Mouse (Mus musculus) lung, adult 18-20 months (tissue): ENCODE data around the gene Tnip3.

Experiments
- DNase-seq, 2 experiments: peaks; one replicate each; pipeline ENCODE4 v3.0.0; 2022; ENCODE audit warnings: mixed read lengths in 2 of 2

Gene Tnip3

GRCm38 (mm10) chr6:65525192-65525591 lies at the start of gene Tnip3:
Gene Tnip3, plus strand, starts transcription at chr6:65525313.
- peak in 1 of 2 experiments; percentile 1 for DNase-seq

- no peak for DNase-seq
These were observed 26.3 kb upstream of the Tnip3 start for GRCm38 (mm10) chr6:65498786-65499185.

GRCm38 (mm10) chr6:65510051-65510669 lies 15.0 kb upstream of the Tnip3 start:
- peak; percentile 59 to 68 for DNase-seq

- DNase-seq = no peak
These were observed 11.3 kb upstream of the Tnip3 start for GRCm38 (mm10) chr6:65513813-65514212.

- DNase-seq = peak in 1 of 2 experiments; percentile 6
These were observed 8.4 kb upstream of the Tnip3 start for GRCm38 (mm10) chr6:65516759-65517158.

GRCm38 (mm10) chr6:65520821-65521220 lies 4.3 kb upstream of the Tnip3 start:
- no peak for DNase-seq

- DNase-seq = no peak
These were observed 2.8 kb downstream of the Tnip3 start for GRCm38 (mm10) chr6:65527892-65528291.

- no peak for DNase-seq
These were observed 6.2 kb downstream of the Tnip3 start for GRCm38 (mm10) chr6:65531232-65531848.

GRCm38 (mm10) chr6:65533687-65534086 lies 8.6 kb downstream of the Tnip3 start:
- DNase-seq = no peak

GRCm38 (mm10) chr6:65537327-65537884 lies 12.3 kb downstream of the Tnip3 start:
- DNase-seq = no peak

- DNase-seq = no peak
These were observed 13.0 kb downstream of the Tnip3 start for GRCm38 (mm10) chr6:65538022-65538652.

- DNase-seq = no peak
These were observed 13.8 kb downstream of the Tnip3 start for GRCm38 (mm10) chr6:65538921-65539320.

GRCm38 (mm10) chr6:65540138-65540537 lies 15.0 kb downstream of the Tnip3 start:
- DNase-seq = no peak

GRCm38 (mm10) chr6:65541094-65541493 lies 16.0 kb downstream of the Tnip3 start:
- DNase-seq = no peak

GRCm38 (mm10) chr6:65542391-65542790 lies 17.3 kb downstream of the Tnip3 start:
- DNase-seq = no peak

GRCm38 (mm10) chr6:65542913-65543312 lies 17.8 kb downstream of the Tnip3 start:
- DNase-seq = no peak

GRCm38 (mm10) chr6:65563887-65564656 lies 39.0 kb downstream of the Tnip3 start:
- DNase-seq = no peak

GRCm38 (mm10) chr6:65564657-65565039 lies 39.5 kb downstream of the Tnip3 start:
- DNase-seq = no peak

- peak in 1 of 2 experiments; percentile 44 for DNase-seq
These were observed 44.6 kb downstream of the Tnip3 start for GRCm38 (mm10) chr6:65569741-65570140.

- no peak for DNase-seq
These were observed 53.2 kb downstream of the Tnip3 start for GRCm38 (mm10) chr6:65578151-65578973.

GRCm38 (mm10) chr6:65583029-65583428 lies 57.9 kb downstream of the Tnip3 start:
- no peak for DNase-seq

- DNase-seq = peak; percentile 76 to 82
These were observed 59.8 kb downstream of the Tnip3 start for GRCm38 (mm10) chr6:65584870-65585332.
